ENCODE assay signal across 8 mouse cellular contexts in the genomic region with DNA sequence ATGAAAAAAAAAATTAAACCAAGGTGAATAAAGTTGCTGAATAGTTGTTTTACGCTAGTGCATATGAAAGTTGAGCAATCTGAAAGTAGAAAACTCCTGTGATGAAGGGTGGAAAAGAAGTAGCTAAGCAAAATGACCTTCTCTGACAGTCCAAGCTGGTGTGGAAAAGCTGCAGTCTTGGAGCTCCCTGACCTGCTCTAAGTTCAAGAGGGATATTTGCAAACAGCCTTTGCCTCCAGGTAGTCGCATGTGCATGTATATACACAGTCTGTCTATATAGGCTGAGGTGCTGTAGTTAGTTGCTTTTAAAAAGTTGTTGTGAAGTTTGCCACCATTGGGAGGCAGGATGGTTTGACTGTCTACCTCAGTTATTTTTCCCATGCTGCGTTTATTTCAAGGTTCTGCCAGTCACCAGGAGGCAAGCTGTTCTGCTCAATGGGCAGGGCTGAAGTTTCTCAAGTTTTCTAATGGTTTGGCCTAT. TPM values are rescaled to one million over a fixed set of nuclear protein-coding genes. Genes with fewer than 3 reads are reported as not detected.
DNase-seq lines count a peak whose midpoint lies in the region; ATAC-seq and TF ChIP-seq lines count a peak whose summit lies in the region.

No protein-coding gene starts in this region.

- H3K9me3 ChIP-seq in embryonic facial prominence, embryonic 12.5 days = no peaks in the 10 kb centered on the region
- H3K9me3 ChIP-seq in intestine, embryonic 15.5 days = no peaks in the 10 kb centered on the region
- H3K9me3 ChIP-seq in neural tube, embryonic 13.5 days = no peaks in the 10 kb centered on the region

- no peaks in the 10 kb centered on the region for H3K27me3 ChIP-seq in liver, adult 2 months (ENCODE audit: control insufficient read depth, insufficient read depth, low read length)
- no peaks in the 10 kb centered on the region for H3K27me3 ChIP-seq in embryonic facial prominence, embryonic 12.5 days
- no peaks in the 10 kb centered on the region for H3K27me3 ChIP-seq in intestine, embryonic 15.5 days (replicated peaks)
- no peaks in the 10 kb centered on the region for H3K27me3 ChIP-seq in neural tube, embryonic 13.5 days

- ATAC-seq in embryonic facial prominence, embryonic 12.5 days (ENCODE audit: insufficient number of reproducible peaks, insufficient read depth, low FRiP score, low TSS enrichment) = no peak
- ATAC-seq in intestine, embryonic 15.5 days = no peak
- ATAC-seq in neural tube, embryonic 13.5 days (ENCODE audit: low read depth) = no peak
- ATAC-seq in inflammation-experienced regulatory T-cells, adult 6 months = no peak

- 11% methylated on average over 3 of the region's 3 CpGs for WGBS in liver, adult 2 months
- WGBS in embryonic facial prominence, embryonic 12.5 days = 8% methylated on average over 3 of the region's 3 CpGs
- 10% methylated on average over 3 of the region's 3 CpGs for WGBS in intestine, embryonic 15.5 days
- WGBS in neural tube, embryonic 13.5 days = 18% methylated on average over 3 of the region's 3 CpGs

- H3K36me3 ChIP-seq in liver, adult 2 months (ENCODE audit: control insufficient read depth, insufficient read depth, low read length) = no peaks in the 10 kb centered on the region
- H3K36me3 ChIP-seq in embryonic facial prominence, embryonic 12.5 days = no peaks in the 10 kb centered on the region
- no peaks in the 10 kb centered on the region for H3K36me3 ChIP-seq in intestine, embryonic 15.5 days
- H3K36me3 ChIP-seq in neural tube, embryonic 13.5 days = no peaks in the 10 kb centered on the region

- no peak for TF ChIP-seq CTCF in liver, adult 2 months (IDR thresholded peaks at IDR 0.05; ENCODE audit: low read depth, low read length)

- H3K27ac ChIP-seq in liver, adult 2 months (replicated peaks; ENCODE audit: insufficient read depth, low read depth, low read length) = peak overlapping the region; percentile 20; the same call in 1 of the 2 replicates
- no peak overlapping the region for H3K27ac ChIP-seq in embryonic facial prominence, embryonic 12.5 days
- no peak overlapping the region for H3K27ac ChIP-seq in intestine, embryonic 15.5 days
- 0 out of 2 replicates have a peak overlapping the region, but pooled peaks have one; percentile 7 for H3K27ac ChIP-seq in neural tube, embryonic 13.5 days (replicated peaks)

- peak overlapping the region; percentile 91 for H3K4me3 ChIP-seq in liver, adult 2 months (ENCODE audit: insufficient read depth, low read depth, low read length)
- peak overlapping the region; percentile 60 for H3K4me3 ChIP-seq in embryonic facial prominence, embryonic 12.5 days
- peak overlapping the region; percentile 63 for H3K4me3 ChIP-seq in intestine, embryonic 15.5 days (replicated peaks)
- peak overlapping the region; percentile 62 for H3K4me3 ChIP-seq in neural tube, embryonic 13.5 days

- H3K9ac ChIP-seq in liver, adult 2 months (ENCODE audit: low read depth, low read length) = peak overlapping the region; percentile 31; the same call in 1 of the 2 replicates
- peak overlapping the region; percentile 88; the same call in 1 of the 2 replicates for H3K9ac ChIP-seq in embryonic facial prominence, embryonic 12.5 days
- peak overlapping the region; percentile 34; the same call in 1 of the 2 replicates for H3K9ac ChIP-seq in intestine, embryonic 15.5 days
- H3K9ac ChIP-seq in neural tube, embryonic 13.5 days = peak overlapping the region; percentile 92

- TF ChIP-seq POLR2A in liver, adult 2 months (IDR thresholded peaks at IDR 0.05; ENCODE audit: extremely low read depth, insufficient read depth, low read length) = no peak

- peaks cover 30% of the 10 kb centered on the region for H3K79me2 ChIP-seq in liver, adult 2 months (ENCODE audit: control insufficient read depth, insufficient read depth, low read length)

- peak overlapping the region; percentile 71 for H3K4me2 ChIP-seq in embryonic facial prominence, embryonic 12.5 days (replicated peaks)
- H3K4me2 ChIP-seq in intestine, embryonic 15.5 days (replicated peaks) = peak overlapping the region; percentile 58
- peak overlapping the region; percentile 67 for H3K4me2 ChIP-seq in neural tube, embryonic 13.5 days

- H3K4me1 ChIP-seq in liver, adult 2 months (ENCODE audit: control insufficient read depth, insufficient read depth, low read length) = peaks cover 17% of the 10 kb centered on the region
- H3K4me1 ChIP-seq in embryonic facial prominence, embryonic 12.5 days = peaks cover 39% of the 10 kb centered on the region
- H3K4me1 ChIP-seq in intestine, embryonic 15.5 days (replicated peaks) = peaks cover 22% of the 10 kb centered on the region
- peaks cover 74% of the 10 kb centered on the region for H3K4me1 ChIP-seq in neural tube, embryonic 13.5 days (replicated peaks)

- DNase-seq in liver, adult 2 months (ENCODE audit: extremely low read depth, low read depth, low spot score) = peak; percentile 54
- no peak for DNase-seq in liver
- no peak for DNase-seq in urinary bladder, postnatal 25 days (ENCODE audit: low spot score)
- DNase-seq in spleen, postnatal 4 days (ENCODE audit: low spot score in 2 of 2) = no peak

RNA-seq across cellular contexts. Expression of a gene that starts 1.5 kb away (rescaled TPM):
- 4.0 and 4.1 TPM in 2 replicates for total RNA-seq in liver, adult 2 months (2014; rRNA removed)
- 8.6 and 10.6 TPM in 2 replicates for polyA plus RNA-seq in liver, adult 2 months (2012; rRNA removed)
- 14.2 and 15.8 TPM in 2 replicates for polyA plus RNA-seq in embryonic facial prominence, embryonic 12.5 days (2016; fragmentation: Nextera tagmentation; extraction: Ambion mirVana)
- polyA plus RNA-seq in intestine, embryonic 15.5 days (2015; fragmentation: Nextera tagmentation; extraction: Ambion mirVana) = 12.5 and 12.9 TPM in 2 replicates
- 6.9 and 8.8 TPM in 2 replicates for polyA plus RNA-seq in neural tube, embryonic 13.5 days (2015; fragmentation: Nextera tagmentation; extraction: Ambion mirVana)
- polyA plus RNA-seq in inflammation-experienced regulatory T-cells, adult 6 months (2017; shearing (Covaris generic)) = 10 to 100 TPM; 10.0 to 16.8 (median 11.9) TPM

Comparison
In these comparisons a context has a peak if more than half of its experiments do, and no peak if none do; other contexts are left out.
1. H3K27ac ChIP-seq: peak in liver, adult 2 months (single experiment) and neural tube, embryonic 13.5 days (single experiment); none in embryonic facial prominence, embryonic 12.5 days (single experiment) and intestine, embryonic 15.5 days (single experiment).
2. H3K9ac ChIP-seq: peak in every context shown above with its lines; median percentile 92 in neural tube, embryonic 13.5 days; 88 in embryonic facial prominence, embryonic 12.5 days; 34 in intestine, embryonic 15.5 days; 31 in liver, adult 2 months.
3. Peak in every context shown above with its lines, with median percentiles within 50 percentile points of each other: H3K4me3 ChIP-seq and H3K4me2 ChIP-seq.